Mouse (Mus musculus) embryonic facial prominence, embryonic 11.5 days (tissue): Measurements from ENCODE around the gene Efcab5. TPM values are rescaled to one million over a fixed set of nuclear protein-coding genes. Genes with fewer than 3 reads are reported as not detected.
A peak's percentile ranks its signal among the peaks of the same experiment; 100 is the strongest.

ENCODE experiments used
- ATAC-seq: fragments of 200-750 bp; cut with Nextera tagmentation; replicated peaks from 2 replicates; pipeline ENCODE4 v1.8.0; 2017; ENCODE audit warnings: low read depth; ENCODE audit not compliant: insufficient number of reproducible peaks, low FRiP score, low TSS enrichment
- DNase-seq: peaks from one replicate; pipeline ENCODE4 v3.0.0-alpha.2; 2015; ENCODE audit warnings: low spot score
- H3K27ac ChIP-seq: fragments of 300-500 bp; sonication (generic); replicated peaks from 2 replicates; pipeline ENCODE4 v1.5.1; 2014; ENCODE audit warnings: mild to moderate bottlenecking, low read depth, low read length, control low read depth
- H3K27me3 ChIP-seq: fragments of 300-500 bp; sonication (generic); 2 replicates; pipeline ENCODE4 v1.6.1; 2014; ENCODE audit warnings: mild to moderate bottlenecking, low read length, moderate library complexity, mixed read lengths; ENCODE audit not compliant: control insufficient read depth, insufficient read depth
- H3K36me3 ChIP-seq: fragments of 300-500 bp; sonication (generic); replicated peaks from 2 replicates; pipeline ENCODE4 v1.6.1; 2014; ENCODE audit warnings: low read depth, mild to moderate bottlenecking, low read length, moderate library complexity, mixed read lengths; ENCODE audit not compliant: control insufficient read depth, insufficient read depth
- H3K4me1 ChIP-seq: fragments of 300-500 bp; sonication (generic); 2 replicates; pipeline ENCODE4 v1.6.1; 2014; ENCODE audit warnings: low read length, mixed read lengths; ENCODE audit not compliant: control insufficient read depth, insufficient read depth
- H3K4me2 ChIP-seq: fragments of 300-500 bp; sonication (generic); 2 replicates; pipeline ENCODE4 v1.6.1; 2014; ENCODE audit warnings: low read depth, mild to moderate bottlenecking, control low read depth, low read length, moderate library complexity
- H3K4me3 ChIP-seq: fragments of 300-500 bp; sonication (generic); 2 replicates; pipeline ENCODE4 v1.5.1; 2014; ENCODE audit warnings: low read depth, low read length, control low read depth
- H3K9ac ChIP-seq: fragments of 300-500 bp; sonication (generic); replicated peaks from 2 replicates; pipeline ENCODE4 v1.6.1; 2014; ENCODE audit warnings: mild to moderate bottlenecking, control low read depth, low read length
- H3K9me3 ChIP-seq: fragments of 300-500 bp; sonication (generic); replicated peaks from 2 replicates; pipeline ENCODE4 v1.6.1; 2016; ENCODE audit warnings: mild to moderate bottlenecking, low read length, inconsistent platforms, mixed read lengths; ENCODE audit not compliant: control insufficient read depth
- WGBS: fragments of 180-500 bp; shearing (Covaris S2); extraction: QIAGEN DNeasy Blood & Tissue Kit; methylation state at CpG from one replicate; pipeline ENCODE4 v1.1.7; 2014; 5-methylcytosine and 5-hydroxymethylcytosine counted together
- polyA plus RNA-seq: library from polyadenylated mRNA; unstranded; fragments of >200 nt; fragmentation: Nextera tagmentation; extraction: Ambion mirVana; gene quantifications from 2 replicates; pipeline ENCODE4 v1.2.1, GENCODE M21; 2014

Efcab5 gene
- polyA plus RNA-seq, 1 experiment from 2014 or later = 0.15 TPM

DNA sequence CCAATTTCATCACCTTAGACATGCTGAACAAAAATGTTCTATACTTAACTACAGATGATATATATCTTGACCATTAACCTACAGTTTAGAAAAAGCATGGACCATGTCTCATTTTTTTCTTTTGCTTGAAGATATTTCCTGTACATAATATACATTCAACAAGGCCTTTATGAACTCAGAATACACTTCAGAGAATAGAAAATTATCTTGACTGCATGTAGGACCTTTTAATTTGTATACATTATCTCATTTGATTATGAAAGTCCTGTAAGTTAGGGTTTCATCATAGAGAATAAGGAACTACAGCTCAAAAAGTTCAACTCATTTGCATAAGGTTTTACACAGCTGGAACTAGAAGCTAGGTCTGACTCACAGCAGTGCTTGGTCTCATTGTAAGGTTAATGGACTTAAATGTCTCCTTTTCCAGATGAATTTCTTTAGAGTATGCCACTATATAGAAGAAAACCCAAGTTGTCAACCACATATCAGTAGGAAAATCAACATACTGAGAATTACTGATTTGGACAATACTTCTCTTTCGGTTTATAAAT, 25.4 kb upstream of the Efcab5 start:
- DNase-seq (no peak), ATAC-seq (no peak)
- 92% methylated on average over 1 of the region's 1 CpGs for WGBS
- Histone ChIP-seq H3K4me2 (no peak overlapping the region), H3K36me3 (no peaks in the 10 kb centered on the region), H3K27me3 (no peaks in the 10 kb centered on the region), H3K4me3 (no peak overlapping the region), H3K9ac (no peak overlapping the region), H3K9me3 (no peaks in the 10 kb centered on the region), H3K4me1 (no peaks in the 10 kb centered on the region), H3K27ac (no peak overlapping the region)

DNA sequence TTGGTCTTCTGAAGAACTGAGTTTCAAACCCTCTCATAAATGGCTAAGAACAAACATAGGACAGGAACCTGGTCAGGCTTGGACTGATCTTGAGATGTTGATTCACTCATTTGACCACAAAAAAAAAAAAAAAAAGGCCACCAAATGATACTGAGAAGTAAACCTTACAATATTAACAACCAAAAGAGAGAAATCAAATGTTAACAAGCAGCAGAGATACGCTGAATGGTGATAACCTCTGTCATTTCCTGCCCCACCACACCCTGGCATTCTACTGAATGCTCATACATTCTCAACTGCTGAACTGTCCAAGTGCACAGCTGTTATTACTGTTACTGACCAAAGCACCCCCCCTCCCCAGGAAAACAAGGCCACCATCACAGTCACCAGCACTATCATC, 11.9 kb upstream of the Efcab5 start:
- no peak for ATAC-seq

DNA sequence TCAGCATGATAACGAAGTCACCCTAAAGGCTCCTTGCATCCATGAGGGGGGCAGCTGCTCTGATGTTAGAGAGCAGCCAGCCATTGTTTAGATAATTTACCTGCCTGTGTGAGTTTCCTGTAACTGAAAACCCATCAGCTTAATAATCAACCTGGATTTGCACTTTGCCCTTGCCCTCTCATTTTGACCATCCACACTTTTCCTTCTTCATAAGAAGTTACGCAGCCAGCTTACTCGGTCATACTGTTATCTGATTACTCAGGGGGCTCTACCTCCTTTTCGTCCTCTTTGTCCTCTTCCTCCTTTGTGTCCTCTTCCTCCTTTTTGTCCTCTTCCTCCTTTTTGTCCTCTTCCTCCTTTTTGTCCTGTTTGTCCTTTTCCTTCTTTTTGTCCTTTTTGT, 10.9 kb upstream of the Efcab5 start:
- no peak for DNase-seq

More for the DNA sequence above, 11.9 kb upstream of the Efcab5 start:
- Histone ChIP-seq H3K27me3 (no peaks in the 10 kb centered on the region), H3K9me3 (no peaks in the 10 kb centered on the region), H3K36me3 (no peaks in the 10 kb centered on the region), H3K4me3 (no peak overlapping the region), H3K4me1 (no peaks in the 10 kb centered on the region), H3K4me2 (no peak overlapping the region), H3K27ac (no peak overlapping the region), H3K9ac (no peak overlapping the region)
- WGBS = 93% methylated on average over 1 of the region's 1 CpGs
- no peak for DNase-seq

DNA sequence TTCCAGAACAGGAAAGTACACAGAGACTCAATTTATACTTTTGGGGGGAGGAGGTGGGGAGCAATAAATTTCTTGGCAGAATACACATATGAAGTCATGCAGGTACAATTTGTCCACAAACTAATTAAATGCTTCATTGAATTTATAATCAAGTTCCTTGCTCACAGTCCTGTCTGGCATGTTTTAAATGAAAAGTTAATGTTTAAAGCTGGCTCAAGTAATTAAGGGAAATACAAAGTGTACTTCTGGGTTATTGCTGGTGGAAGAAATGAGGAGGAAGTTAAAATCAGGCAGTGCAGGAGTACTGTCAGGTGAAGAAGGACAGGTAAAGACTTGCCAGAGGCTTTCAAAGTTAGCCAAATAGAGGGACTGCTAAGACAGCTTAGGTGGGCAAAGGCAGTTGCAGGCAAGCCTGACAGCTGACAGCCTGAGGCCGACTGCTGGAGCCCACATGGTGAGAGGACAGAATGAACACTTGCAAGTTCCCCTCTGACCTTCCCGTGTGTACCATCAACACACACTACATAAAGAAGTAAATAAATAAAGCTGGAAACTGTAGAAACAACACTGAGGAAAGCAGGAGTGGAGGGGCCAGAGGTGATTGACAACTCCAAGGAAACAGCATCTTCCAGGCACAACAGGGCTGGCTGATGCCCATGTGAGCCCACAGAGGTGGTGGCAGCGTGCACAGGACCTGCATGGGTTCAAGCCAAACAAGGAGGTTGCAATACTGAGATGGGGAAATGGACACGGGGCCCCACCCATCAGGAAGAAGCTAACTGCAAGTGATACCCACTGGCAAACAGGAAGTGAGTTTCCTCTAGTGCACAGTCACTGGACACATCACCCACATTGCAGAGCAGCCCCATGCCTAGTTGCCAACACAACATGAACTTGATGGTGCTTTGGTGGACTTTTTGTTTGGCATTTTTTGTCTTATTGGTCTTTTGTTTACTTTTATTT, 7.7 kb upstream of the Efcab5 start:
- no peak overlapping the region for H3K4me3 ChIP-seq
- no peaks in the 10 kb centered on the region for H3K36me3 ChIP-seq
- WGBS = 28% methylated on average over 4 of the region's 4 CpGs
- no peak overlapping the region for H3K27ac ChIP-seq
- DNase-seq (no peak), ATAC-seq (no peak)
- no peaks in the 10 kb centered on the region for H3K9me3 ChIP-seq
- no peak overlapping the region for H3K9ac ChIP-seq
- H3K27me3 ChIP-seq = no peaks in the 10 kb centered on the region
- no peaks in the 10 kb centered on the region for H3K4me1 ChIP-seq
- H3K4me2 ChIP-seq = no peak overlapping the region

More for the DNA sequence above, 10.9 kb upstream of the Efcab5 start:
- WGBS = 38% methylated on average over 4 of the region's 4 CpGs
- H3K4me1 ChIP-seq = no peaks in the 10 kb centered on the region
- ATAC-seq = no peak
- no peaks in the 10 kb centered on the region for H3K9me3 ChIP-seq
- H3K36me3 ChIP-seq = no peaks in the 10 kb centered on the region
- no peak overlapping the region for H3K4me2 ChIP-seq
- no peak overlapping the region for H3K4me3 ChIP-seq
- H3K27ac ChIP-seq = no peak overlapping the region
- no peak overlapping the region for H3K9ac ChIP-seq
- no peaks in the 10 kb centered on the region for H3K27me3 ChIP-seq

DNA sequence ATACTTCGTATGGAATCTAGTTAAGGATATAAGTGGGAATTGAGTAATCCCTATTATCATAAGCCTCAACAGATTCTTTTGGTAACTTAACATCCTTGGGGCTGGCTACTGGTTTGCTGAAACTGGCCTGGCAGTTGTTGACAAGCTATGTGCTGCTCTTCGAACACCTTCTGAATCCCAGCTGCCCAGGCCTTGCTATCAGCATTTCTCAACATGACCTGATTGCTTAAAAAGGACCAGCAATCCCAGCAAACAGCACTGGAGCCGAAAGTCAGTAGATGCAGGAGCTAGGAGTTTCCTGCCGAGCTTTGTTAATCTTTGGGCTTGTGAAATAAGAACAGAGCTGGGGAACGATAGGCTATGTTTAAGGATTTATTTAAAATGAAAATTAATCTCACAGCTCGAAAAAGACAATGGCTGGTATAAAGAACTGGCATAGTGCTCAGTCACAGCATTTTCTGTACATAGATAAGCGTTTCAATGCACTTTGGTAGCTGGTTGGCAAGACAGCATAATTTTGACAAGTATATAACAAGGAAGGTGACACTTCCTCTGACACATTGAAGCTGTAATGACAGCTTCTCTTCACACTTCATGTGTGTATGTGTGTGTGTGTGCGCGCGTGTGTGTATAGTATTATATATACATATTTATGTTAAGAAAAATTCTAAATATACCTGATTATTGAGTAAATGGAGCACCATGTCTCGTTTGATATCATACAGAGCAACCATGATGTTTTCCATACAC, 6.8 kb upstream of the Efcab5 start:
- H3K36me3 ChIP-seq = no peaks in the 10 kb centered on the region
- no peak overlapping the region for H3K4me2 ChIP-seq
- no peak for DNase-seq
- WGBS = 80% methylated on average over 11 of the region's 11 CpGs
- no peak for ATAC-seq
- no peaks in the 10 kb centered on the region for H3K27me3 ChIP-seq
- no peaks in the 10 kb centered on the region for H3K9me3 ChIP-seq
- H3K9ac ChIP-seq = no peak overlapping the region
- H3K27ac ChIP-seq = no peak overlapping the region
- H3K4me1 ChIP-seq = no peaks in the 10 kb centered on the region
- no peak overlapping the region for H3K4me3 ChIP-seq

DNA sequence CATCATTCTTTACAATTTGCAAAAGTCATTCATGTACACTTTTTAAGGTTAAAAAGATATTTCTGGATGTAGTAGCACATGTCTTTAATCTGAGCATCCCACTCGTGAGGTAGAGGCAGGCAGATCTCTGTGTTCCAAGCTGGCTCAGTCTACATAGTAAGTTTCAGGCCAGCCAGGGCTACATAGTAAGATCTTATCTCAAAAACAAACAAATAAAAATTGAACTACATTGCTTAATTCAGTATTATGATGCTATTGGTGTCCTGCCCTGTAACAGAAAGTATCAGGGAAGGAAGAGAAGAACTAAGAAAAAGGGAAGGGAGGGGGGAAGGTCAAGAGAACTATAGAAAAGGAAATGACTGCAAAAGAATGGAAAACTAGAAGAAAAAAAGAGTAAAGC, 6.0 kb upstream of the Efcab5 start:
- no peak overlapping the region for H3K9ac ChIP-seq
- WGBS = 51% methylated on average over 1 of the region's 1 CpGs

DNA sequence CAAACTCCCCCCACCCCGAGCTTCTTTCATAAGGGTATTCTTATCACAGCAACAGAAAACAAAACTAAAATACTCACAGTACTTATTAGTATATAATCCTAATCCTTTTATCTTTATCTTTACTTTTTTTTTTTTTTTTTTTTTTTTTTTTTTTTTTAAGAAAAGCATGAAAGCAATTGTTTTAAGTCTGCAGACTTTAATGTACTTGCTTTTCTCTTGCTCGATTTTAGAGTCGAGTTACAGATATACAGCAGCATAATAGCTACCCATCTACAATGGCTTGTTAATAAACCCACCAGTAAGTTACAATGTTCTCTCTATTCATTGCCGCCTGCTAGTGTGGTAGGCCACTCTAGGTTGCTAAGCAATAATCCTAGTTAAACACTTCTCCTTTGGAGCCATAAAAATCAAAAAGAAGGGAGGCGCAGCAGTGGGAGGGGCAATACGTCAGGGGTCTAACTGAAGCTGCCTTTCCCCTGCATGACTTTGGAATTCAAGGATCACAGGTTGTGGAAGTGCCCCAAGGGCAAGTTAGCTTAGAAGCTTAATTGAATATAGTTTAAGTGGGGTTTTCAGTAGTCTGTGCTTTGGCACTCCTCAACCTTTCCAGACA, 5.3 kb upstream of the Efcab5 start:
- Histone ChIP-seq H3K4me1 (no peaks in the 10 kb centered on the region), H3K4me3 (no peak overlapping the region), H3K4me2 (no peak overlapping the region), H3K9me3 (no peaks in the 10 kb centered on the region), H3K9ac (no peak overlapping the region), H3K27ac (no peak overlapping the region), H3K27me3 (no peaks in the 10 kb centered on the region), H3K36me3 (no peaks in the 10 kb centered on the region)
- ATAC-seq = no peak
- DNase-seq = peak; percentile 65
- 47% methylated on average over 6 of the region's 6 CpGs for WGBS

More for the DNA sequence above, 6.0 kb upstream of the Efcab5 start:
- no peak overlapping the region for H3K4me2 ChIP-seq
- H3K4me1 ChIP-seq = no peaks in the 10 kb centered on the region
- no peaks in the 10 kb centered on the region for H3K27me3 ChIP-seq
- no peaks in the 10 kb centered on the region for H3K36me3 ChIP-seq
- H3K27ac ChIP-seq = no peak overlapping the region
- H3K4me3 ChIP-seq = no peak overlapping the region
- DNase-seq = no peak
- no peak for ATAC-seq
- no peaks in the 10 kb centered on the region for H3K9me3 ChIP-seq
